Mouse (Mus musculus) lung, postnatal 25 days (tissue): ENCODE measurements at regions not wholly inside any gene's neighbourhood (a gene's known extent, or its start where the extent isn't known, plus 50 kb on each side); places are given as distances from the start of the nearest gene placed in this dataset.
A peak's percentile ranks its signal among the peaks of the same experiment; 100 is the strongest.
"Not testable (repeated sequence)": the region's sequence is repeated elsewhere in the genome, so short reads cannot be mapped to it uniquely, and the experiment has no call there.

Experiments used
- DNase-seq: peaks from one replicate; pipeline ENCODE4 v3.0.0; 2022; ENCODE audit warnings: low spot score

- DNase-seq = peak; percentile 48
Measured at GRCm38 (mm10) chr13:113485511-113485910, 132.9 kb downstream of the Snx18 start.

DNA sequence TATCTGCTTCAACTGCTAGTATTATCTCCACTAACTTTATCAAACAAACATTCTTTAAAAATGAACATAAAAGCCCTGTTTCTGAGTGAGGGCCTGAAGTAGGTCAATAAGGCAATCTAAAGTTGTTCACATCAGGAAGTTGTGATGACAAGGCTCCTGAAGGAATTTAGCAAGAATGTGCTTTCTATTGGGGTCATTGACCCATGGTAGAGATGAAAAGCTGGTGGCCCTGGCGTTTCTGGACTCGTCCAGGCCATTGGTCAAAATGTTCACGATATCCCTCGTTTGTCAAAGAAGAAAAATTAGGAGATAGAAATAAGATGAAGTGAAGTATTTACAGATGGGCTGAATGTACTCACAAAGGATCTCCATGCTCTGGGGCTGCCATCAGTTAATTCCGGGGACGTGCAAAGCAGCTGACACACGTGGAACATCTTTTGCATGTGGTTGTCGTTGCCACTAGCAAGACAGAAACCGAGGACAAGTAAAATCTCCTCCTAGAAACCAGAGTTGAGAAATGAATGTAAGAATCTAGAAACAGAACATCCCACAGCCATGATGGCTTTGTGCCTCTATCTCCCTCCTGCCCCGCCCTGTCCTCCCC lies 134.1 kb downstream of the Snx18 start:
- DNase-seq = no peak

- no peak for DNase-seq
Measured at GRCm38 (mm10) chr13:113482911-113483310, 135.5 kb downstream of the Snx18 start.

DNA sequence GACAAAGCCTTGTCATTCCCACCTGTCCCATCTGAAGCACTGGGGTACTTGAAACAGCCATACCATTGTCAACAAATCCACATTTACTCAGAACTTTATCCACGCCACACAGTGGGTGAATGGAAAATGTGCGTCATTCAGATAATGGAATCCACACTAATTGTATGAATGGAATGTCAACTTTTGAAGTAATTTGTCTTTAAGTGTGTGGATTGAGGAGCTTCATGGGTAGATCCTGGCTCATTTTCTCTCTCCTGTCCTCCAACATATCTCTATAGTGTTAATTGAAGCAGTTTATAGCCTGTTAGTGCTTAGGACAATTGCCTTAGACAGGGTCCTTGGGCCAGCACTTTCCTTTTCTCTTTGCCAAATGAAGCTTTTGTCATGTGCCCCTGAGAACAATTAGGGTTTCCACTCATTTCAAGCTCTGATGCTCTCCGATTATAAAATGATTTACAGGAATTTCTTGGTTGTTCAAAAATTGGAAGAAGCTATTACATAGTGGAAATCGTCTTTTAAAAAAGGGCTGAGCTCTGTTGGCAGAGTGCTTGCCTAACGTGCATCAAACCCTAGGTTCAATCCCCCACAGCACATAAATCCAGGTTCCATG lies 140.4 kb downstream of the Snx18 start:
- no peak for DNase-seq

DNA sequence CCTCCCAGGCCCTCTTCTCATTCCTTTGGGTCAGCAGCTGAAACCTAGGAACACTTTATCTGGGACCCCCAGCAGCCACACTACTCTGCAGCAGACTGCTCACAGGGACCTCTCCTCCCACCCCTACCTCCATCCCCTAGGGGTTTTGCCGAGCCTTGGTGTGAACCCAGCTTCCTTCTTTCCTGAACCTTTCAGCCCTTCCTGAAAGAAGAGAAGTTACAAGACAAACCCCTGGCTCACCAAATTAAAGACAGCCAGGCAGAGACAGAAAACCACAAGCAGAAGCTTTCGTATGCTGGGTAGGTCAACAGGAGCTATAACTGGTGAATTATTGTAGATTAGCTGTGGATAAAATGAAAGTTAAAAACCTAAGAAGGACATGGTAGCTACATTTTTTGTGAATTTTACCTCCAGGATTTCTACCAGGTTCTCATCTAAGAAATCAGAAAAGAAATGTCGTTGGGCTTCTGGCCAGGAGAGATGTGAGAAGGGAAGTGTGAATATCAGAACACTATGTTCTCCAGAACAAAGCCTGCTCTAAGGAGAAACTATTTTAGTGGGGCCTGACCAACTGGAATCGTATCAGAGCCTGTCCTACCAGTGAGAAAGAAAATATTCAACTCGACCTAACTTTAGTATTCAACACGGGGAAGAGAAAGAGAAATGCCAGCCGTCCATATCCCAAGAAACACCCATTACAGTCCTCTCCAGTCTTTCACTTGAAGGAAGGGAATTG lies 147.4 kb downstream of the Snx18 start:
- DNase-seq = no peak

DNA sequence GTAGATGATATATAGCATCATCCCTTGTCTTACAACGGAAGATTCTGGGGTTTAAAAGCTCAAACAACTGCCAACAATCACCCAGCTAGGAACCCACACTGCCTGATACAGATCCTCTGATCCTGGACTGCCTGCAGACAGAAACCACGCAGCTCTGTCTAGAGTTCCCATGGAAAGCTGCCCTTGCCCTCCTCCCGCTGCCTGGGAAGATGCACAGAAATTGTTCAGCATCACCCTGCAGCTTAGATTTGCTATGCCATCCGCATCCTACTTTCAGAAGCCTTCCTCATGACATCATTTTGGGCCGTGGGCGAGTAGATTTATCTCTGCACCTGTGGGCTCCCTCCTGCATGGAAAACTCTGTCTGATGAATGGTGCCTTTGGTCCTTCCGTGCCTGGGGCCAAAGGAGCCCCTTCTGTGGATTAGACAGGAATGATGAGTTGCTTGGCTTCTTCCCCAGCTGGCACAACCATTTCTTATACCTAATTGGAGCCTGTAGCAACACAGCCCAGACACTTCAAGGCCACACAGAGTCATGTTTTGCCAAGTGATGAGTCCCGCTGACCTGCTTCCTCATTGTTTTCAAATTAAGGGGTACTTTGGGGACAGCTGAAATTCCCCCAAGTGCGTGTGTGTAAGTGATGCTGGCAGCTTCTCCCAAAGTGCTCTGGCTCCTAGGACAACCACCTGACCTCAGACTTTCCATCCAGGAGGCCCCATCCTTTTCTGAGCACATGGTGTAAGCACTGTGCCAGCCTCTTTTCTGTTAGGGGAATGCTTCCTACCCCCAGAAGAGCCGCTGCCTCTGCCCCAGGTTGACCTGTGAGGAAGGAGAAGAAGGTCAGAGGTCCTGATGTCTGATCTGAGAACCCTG lies 153.9 kb downstream of the Snx18 start:
- no peak for DNase-seq

- no peak for DNase-seq
Measured at GRCm38 (mm10) chr13:113463420-113463819, 154.9 kb downstream of the Snx18 start.

- DNase-seq = peak; percentile 10
Measured at GRCm38 (mm10) chr13:113454490-113455295, 161.7 kb downstream of the BC067074 start.

- no peak for DNase-seq
Measured at GRCm38 (mm10) chr13:113448378-113448777, 155.4 kb downstream of the BC067074 start.

DNA sequence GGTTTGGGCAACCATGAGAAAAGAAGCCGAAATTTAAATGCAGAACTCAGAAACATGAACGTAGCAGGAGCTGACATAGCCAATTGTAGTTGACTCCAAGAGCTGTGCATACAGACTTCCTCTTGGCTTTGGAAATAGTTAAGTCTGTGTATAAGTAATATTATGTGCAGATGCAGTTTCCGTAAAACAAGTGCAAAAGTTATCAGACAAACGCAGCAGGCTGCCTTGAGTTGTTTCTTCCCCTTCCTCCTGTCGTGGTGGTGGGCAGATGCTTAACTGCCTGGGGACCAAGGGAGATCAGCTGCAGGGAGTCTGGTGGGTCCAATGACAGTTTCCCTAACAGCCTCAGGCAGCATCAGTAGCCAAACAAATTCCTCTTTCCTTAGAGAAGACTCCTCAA lies 153.3 kb downstream of the BC067074 start:
- no peak for DNase-seq

DNA sequence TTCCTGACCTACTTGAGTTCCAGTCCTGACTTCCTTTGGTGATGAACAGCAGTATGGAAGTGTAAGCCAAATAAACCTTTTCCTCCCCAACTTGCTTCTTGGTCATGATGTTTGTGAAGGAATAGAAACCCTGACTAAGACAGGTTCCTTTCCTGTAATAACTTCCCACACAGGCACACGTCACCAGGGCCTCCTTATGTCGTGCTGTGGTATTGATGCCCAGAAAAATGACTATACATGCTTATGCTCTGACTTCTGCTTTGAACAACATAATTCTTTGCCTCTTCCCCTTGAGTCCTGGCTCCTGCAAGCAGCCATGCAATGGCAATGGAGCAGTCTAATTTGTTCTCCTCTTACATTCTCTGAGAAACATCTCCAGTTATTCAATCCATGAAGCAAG lies 151.5 kb downstream of the BC067074 start:
- not testable (repeated sequence) for DNase-seq

DNA sequence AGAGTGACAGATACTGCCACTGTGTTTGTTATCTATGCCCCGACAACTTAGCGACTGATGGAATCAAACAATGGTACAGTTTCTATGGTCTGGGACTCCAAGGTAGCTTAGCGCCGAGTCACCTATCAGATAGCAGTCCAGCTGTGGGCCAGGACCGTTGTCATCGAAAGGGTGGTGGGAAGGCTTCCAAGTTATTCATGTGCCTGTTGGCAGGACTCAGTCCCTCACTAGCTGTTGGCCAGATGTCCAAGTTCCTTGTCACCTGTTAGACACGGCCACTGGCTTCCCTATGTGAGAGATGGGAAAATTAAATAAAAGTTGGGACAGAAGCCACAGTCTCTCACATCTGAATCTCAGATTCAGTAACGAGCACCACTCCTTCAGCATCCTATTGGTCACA lies 150.1 kb downstream of the BC067074 start:
- no peak for DNase-seq

DNA sequence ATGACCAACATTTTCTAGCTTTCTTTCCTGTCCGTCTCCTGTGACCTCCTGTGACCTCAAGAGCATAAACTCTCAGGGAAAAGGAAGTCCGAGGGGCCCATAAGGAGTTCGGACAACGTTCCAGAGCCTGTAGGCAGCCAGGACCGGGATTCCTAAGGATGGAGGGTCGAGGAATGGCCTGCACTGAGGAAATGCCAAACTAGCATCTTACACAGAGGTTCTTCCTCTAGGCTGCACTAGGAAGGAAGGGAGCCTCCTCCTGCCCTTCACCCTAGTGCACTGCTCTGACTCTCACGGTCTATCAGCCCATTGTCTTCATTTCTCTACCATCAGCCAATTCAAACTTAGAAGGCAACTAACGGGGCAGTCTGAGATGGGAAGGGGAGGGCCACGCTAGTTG lies 149.2 kb downstream of the BC067074 start:
- DNase-seq = no peak

DNA sequence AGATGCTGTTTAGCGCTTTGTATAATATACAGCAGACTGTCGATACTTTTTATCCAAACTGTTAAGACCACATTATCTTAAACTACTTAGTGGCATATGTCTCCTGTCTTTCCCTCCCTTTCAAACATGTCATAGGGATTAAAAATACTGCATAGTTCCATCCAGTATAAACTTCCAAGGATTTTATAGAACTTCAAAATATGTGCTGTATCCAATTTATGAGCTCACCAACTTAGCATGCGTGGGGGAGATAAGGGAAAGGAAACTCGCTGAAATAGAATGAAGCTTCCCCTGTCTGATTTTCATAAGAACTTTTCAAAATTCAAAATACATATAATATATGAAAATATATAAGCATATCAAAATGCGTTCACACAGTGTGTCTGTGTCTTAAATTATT lies 147.2 kb downstream of the BC067074 start:
- DNase-seq = no peak

- no peak for DNase-seq
Measured at GRCm38 (mm10) chr13:113439516-113439915, 146.6 kb downstream of the BC067074 start.

DNA sequence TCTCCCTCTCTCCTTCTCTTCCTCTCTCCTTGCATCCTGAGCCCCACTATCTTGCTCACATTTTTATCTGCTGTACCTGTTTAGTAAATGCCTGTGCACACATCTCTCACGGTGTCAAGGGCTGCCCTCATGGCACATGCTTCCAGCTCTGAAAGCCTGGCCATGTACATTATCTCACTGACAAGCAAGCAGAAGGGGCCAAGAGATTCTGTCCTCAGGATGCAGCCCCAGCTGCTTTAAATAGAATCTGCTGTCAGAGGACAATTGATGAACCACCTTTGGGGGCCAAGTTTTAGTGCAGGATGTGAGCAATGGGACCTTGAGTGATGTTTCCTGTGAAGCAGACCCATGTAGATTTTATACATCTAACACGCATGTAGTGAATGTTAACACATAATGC lies 145.9 kb downstream of the BC067074 start:
- no peak for DNase-seq

GRCm38 (mm10) chr13:113436288-113436687 lies 143.3 kb downstream of the BC067074 start:
- no peak for DNase-seq

- no peak for DNase-seq
Measured at GRCm38 (mm10) chr13:113435117-113435516, 142.2 kb downstream of the BC067074 start.

GRCm38 (mm10) chr13:113433456-113433855 lies 140.5 kb downstream of the BC067074 start:
- DNase-seq = peak; percentile 15

- peak; percentile 28 for DNase-seq
Measured at GRCm38 (mm10) chr13:113429615-113430014, 136.7 kb downstream of the BC067074 start.
